Mouse (Mus musculus) lung, adult 2 months (tissue): ENCODE data around the gene Taf1b.

Experiments used
- CTCF ChIP-seq: fragments of 200-500 bp; IDR thresholded peaks from 2 replicates; pipeline ENCODE4 v1.5.1; 2011; ENCODE audit warnings: mild to moderate bottlenecking, low read length, control low read depth; ENCODE audit not compliant: insufficient read depth
- POLR2A ChIP-seq: fragments of 200-500 bp; IDR thresholded peaks from 2 replicates; pipeline ENCODE4 v1.6.1; 2011; ENCODE audit warnings: low read depth, mild to moderate bottlenecking, control low read depth, low read length, borderline replicate concordance; ENCODE audit errors: extremely low read depth

DNA sequence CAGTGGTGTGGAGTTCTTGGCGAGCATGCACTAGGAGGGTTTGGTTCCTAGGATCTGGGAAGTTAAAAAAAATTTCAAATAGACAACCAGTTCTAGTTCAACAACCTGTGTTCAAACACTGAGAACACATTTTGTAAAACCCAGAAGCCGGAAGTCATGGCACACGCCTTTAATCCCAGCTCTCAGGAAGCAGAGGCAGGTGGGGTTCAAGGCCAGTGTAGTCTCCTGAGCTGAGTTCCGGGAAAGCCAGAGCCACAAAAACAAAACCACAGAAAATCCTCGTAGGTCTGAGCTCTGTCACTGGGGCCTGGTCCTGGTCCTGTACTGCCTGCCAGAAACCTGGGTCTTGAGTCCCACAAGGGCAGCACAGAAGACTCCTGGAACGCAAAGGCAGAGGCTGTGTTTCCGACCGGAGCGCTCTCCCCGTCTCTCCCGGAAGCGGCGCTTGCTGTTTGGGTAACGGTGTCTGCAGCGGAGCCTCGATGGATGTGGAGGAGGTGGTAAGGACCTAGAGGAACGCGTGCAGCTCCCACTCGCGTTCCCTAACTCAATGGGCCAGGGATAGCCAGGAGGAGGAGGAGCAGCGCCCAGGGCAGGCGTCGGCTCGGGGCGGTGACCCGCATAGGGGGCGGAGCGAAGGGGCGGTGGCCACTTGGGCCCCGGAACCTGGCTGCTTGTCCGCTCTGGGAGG, at the start of gene Taf1b:
- TF ChIP-seq CTCF (no peak), POLR2A (peak; percentile 77; the same call in 1 of the 2 replicates)
